Mouse (Mus musculus): ENCODE results near the gene Gm45785. TPM values are rescaled to one million over a fixed set of nuclear protein-coding genes. Genes with fewer than 3 reads are reported as not detected.

Gene Gm45785
- total RNA-seq, 2 experiments from 2014 or later: not detected

Other genes starting within 250 kb of the Gm45785 start
- gene Olfr61, start 227.4 kb downstream of the Gm45785 start, total RNA-seq (2021): not detected
- not detected for gene Olfr53, start 209.9 kb downstream of the Gm45785 start, total RNA-seq (2021)
- gene Olfr539, start 196.4 kb downstream of the Gm45785 start, total RNA-seq (2021): under 1 TPM; 0.10 to 0.21 TPM
- under 1 TPM in 1 of 2 experiments, not detected in 1; 0.23 TPM for gene Olfr45, start 174.4 kb downstream of the Gm45785 start, total RNA-seq (2021)
- not detected for gene Olfr541, start 159.1 kb downstream of the Gm45785 start, total RNA-seq (2021)
- not detected for gene Cyp2e1, start 92.6 kb downstream of the Gm45785 start, total RNA-seq (2021)
- gene Syce1, start 68.5 kb downstream of the Gm45785 start, total RNA-seq (2021): not detected
- 10 to 100 TPM; 11.6 to 13.6 TPM for gene Zfp941, start 34.2 kb downstream of the Gm45785 start, total RNA-seq (2021)
- gene Urah, start 21.3 kb downstream of the Gm45785 start, total RNA-seq (2021): 1 to 10 TPM; 1.6 to 1.7 TPM
- not detected for gene Scgb1c1, start 10.8 kb downstream of the Gm45785 start, total RNA-seq (2021)
- gene Odf3, start 8.5 kb downstream of the Gm45785 start, total RNA-seq (2021): not detected
- gene Ric8a, start 626 bp upstream of the Gm45785 start, total RNA-seq (2021): 10 to 100 TPM; 79.1 to 86.5 TPM
- gene Bet1l, start 1.2 kb upstream of the Gm45785 start, total RNA-seq (2021): 10 to 100 TPM; 26.6 to 29.6 TPM
- gene Psmd13, start 25.6 kb upstream of the Gm45785 start, total RNA-seq (2021): 100 to 1,000 TPM; 107 to 117 TPM
- gene Sirt3, start 26.0 kb upstream of the Gm45785 start, total RNA-seq (2021): 10 to 100 TPM; 67.0 to 77.5 TPM
- gene Cox8b, start 44.1 kb upstream of the Gm45785 start, total RNA-seq (2021): 1 to 10 TPM; 1.3 to 2.8 TPM
- gene Nlrp6, start 64.6 kb upstream of the Gm45785 start, total RNA-seq (2021): under 1 TPM; 0.21 to 0.37 TPM
- gene Pgghg, start 85.1 kb upstream of the Gm45785 start, total RNA-seq (2021): 1 to 10 TPM; 4.0 to 7.1 TPM
- not detected for gene Ifitm5, start 94.0 kb upstream of the Gm45785 start, total RNA-seq (2021)
- gene Gm45717, start 99.6 kb upstream of the Gm45785 start, total RNA-seq (2021): not detected
- gene Ifitm2, start 99.7 kb upstream of the Gm45785 start, total RNA-seq (2021): 10 to 100 TPM in 1 of 2 experiments, 1 to 10 TPM in 1; 9.7 to 13.4 TPM
- 1 to 10 TPM; 1.3 to 1.5 TPM for gene Ifitm1, start 110.9 kb upstream of the Gm45785 start, total RNA-seq (2021)
- gene Ifitm3, start 154.4 kb upstream of the Gm45785 start, total RNA-seq (2021): 10 to 100 TPM; 11.9 to 13.8 TPM
- not detected for gene Ifitm6, start 161.6 kb upstream of the Gm45785 start, total RNA-seq (2021)
- gene Gm17387, start 172.8 kb upstream of the Gm45785 start, total RNA-seq (2021): not detected
- gene B4galnt4, start 204.8 kb upstream of the Gm45785 start, total RNA-seq (2021): 10 to 100 TPM; 80.7 to 96.2 TPM
- not detected for gene Pkp3, start 221.9 kb upstream of the Gm45785 start, total RNA-seq (2021)
- gene Sigirr, start 244.2 kb upstream of the Gm45785 start, total RNA-seq (2021): 1 to 10 TPM; 1.9 to 3.2 TPM

Measured in layer of hippocampus, postnatal 25 days (tissue).